Mouse (Mus musculus): ENCODE data around the gene Zfp319. TPM values are rescaled to one million over a fixed set of nuclear protein-coding genes. Genes with fewer than 3 reads are reported as not detected.

Zfp319 gene
- polyA plus RNA-seq, 1 experiment, result 3.9 TPM

- TF ChIP-seq POLR2A (IDR thresholded peaks at IDR 0.05; ENCODE audit: control insufficient read depth, low read depth, low read length) (no peak), CTCF (IDR thresholded peaks at IDR 0.05; ENCODE audit: control insufficient read depth, insufficient read depth, insufficient replicate concordance, low read depth, low read length) (no peak)
- no peak overlapping the region for H3K4me3 ChIP-seq (ENCODE audit: control insufficient read depth, low read depth, low read length)
- H3K27ac ChIP-seq (ENCODE audit: control insufficient read depth, insufficient read depth, low read depth, low read length), result no peak overlapping the region
- no peaks in the 10 kb centered on the region for H3K27me3 ChIP-seq (ENCODE audit: control insufficient read depth, insufficient read depth, low read length)
- no peaks in the 10 kb centered on the region for H3K36me3 ChIP-seq (ENCODE audit: control insufficient read depth, insufficient read depth, low read length)
- no peaks in the 10 kb centered on the region for H3K4me1 ChIP-seq (ENCODE audit: control insufficient read depth, insufficient read depth, low read length)
Observed at GRCm38 (mm10) chr8:95374429-95374828, 42.7 kb upstream of the Zfp319 start.

- TF ChIP-seq CTCF (IDR thresholded peaks at IDR 0.05; ENCODE audit: control insufficient read depth, insufficient read depth, insufficient replicate concordance, low read depth, low read length), result no peak
- no peak for TF ChIP-seq POLR2A (IDR thresholded peaks at IDR 0.05; ENCODE audit: control insufficient read depth, low read depth, low read length)
Observed at GRCm38 (mm10) chr8:95373389-95374002, 41.7 kb upstream of the Zfp319 start.

GRCm38 (mm10) chr8:95369581-95370326 lies 38.0 kb upstream of the Zfp319 start:
- no peak overlapping the region for H3K27ac ChIP-seq (ENCODE audit: control insufficient read depth, insufficient read depth, low read depth, low read length)
- no peaks in the 10 kb centered on the region for H3K36me3 ChIP-seq (ENCODE audit: control insufficient read depth, insufficient read depth, low read length)
- no peaks in the 10 kb centered on the region for H3K4me1 ChIP-seq (ENCODE audit: control insufficient read depth, insufficient read depth, low read length)
- TF ChIP-seq POLR2A (IDR thresholded peaks at IDR 0.05; ENCODE audit: control insufficient read depth, low read depth, low read length) (no peak), CTCF (IDR thresholded peaks at IDR 0.05; ENCODE audit: control insufficient read depth, insufficient read depth, insufficient replicate concordance, low read depth, low read length) (no peak)
- H3K4me3 ChIP-seq (ENCODE audit: control insufficient read depth, low read depth, low read length), result no peak overlapping the region
- no peaks in the 10 kb centered on the region for H3K27me3 ChIP-seq (ENCODE audit: control insufficient read depth, insufficient read depth, low read length)

More at GRCm38 (mm10) chr8:95373389-95374002, 41.7 kb upstream of the Zfp319 start:
- H3K4me1 ChIP-seq (ENCODE audit: control insufficient read depth, insufficient read depth, low read length), result no peaks in the 10 kb centered on the region
- H3K4me3 ChIP-seq (ENCODE audit: control insufficient read depth, low read depth, low read length), result no peak overlapping the region
- H3K27me3 ChIP-seq (ENCODE audit: control insufficient read depth, insufficient read depth, low read length), result no peaks in the 10 kb centered on the region
- no peaks in the 10 kb centered on the region for H3K36me3 ChIP-seq (ENCODE audit: control insufficient read depth, insufficient read depth, low read length)
- no peak overlapping the region for H3K27ac ChIP-seq (ENCODE audit: control insufficient read depth, insufficient read depth, low read depth, low read length)

- no peak for TF ChIP-seq POLR2A (IDR thresholded peaks at IDR 0.05; ENCODE audit: control insufficient read depth, low read depth, low read length)
- no peak overlapping the region for H3K4me3 ChIP-seq (ENCODE audit: control insufficient read depth, low read depth, low read length)
- H3K27ac ChIP-seq (ENCODE audit: control insufficient read depth, insufficient read depth, low read depth, low read length), result no peak overlapping the region
- H3K4me1 ChIP-seq (ENCODE audit: control insufficient read depth, insufficient read depth, low read length), result no peaks in the 10 kb centered on the region
- no peaks in the 10 kb centered on the region for H3K27me3 ChIP-seq (ENCODE audit: control insufficient read depth, insufficient read depth, low read length)
- H3K36me3 ChIP-seq (ENCODE audit: control insufficient read depth, insufficient read depth, low read length), result no peaks in the 10 kb centered on the region
Observed at GRCm38 (mm10) chr8:95363849-95364248, 32.1 kb upstream of the Zfp319 start.

GRCm38 (mm10) chr8:95362272-95362671 lies 30.5 kb upstream of the Zfp319 start:
- no peak overlapping the region for H3K4me3 ChIP-seq (ENCODE audit: control insufficient read depth, low read depth, low read length)
- no peaks in the 10 kb centered on the region for H3K4me1 ChIP-seq (ENCODE audit: control insufficient read depth, insufficient read depth, low read length)
- H3K36me3 ChIP-seq (ENCODE audit: control insufficient read depth, insufficient read depth, low read length), result no peaks in the 10 kb centered on the region
- no peaks in the 10 kb centered on the region for H3K27me3 ChIP-seq (ENCODE audit: control insufficient read depth, insufficient read depth, low read length)
- no peak overlapping the region for H3K27ac ChIP-seq (ENCODE audit: control insufficient read depth, insufficient read depth, low read depth, low read length)
- TF ChIP-seq POLR2A (IDR thresholded peaks at IDR 0.05; ENCODE audit: control insufficient read depth, low read depth, low read length) (no peak), CTCF (IDR thresholded peaks at IDR 0.05; ENCODE audit: control insufficient read depth, insufficient read depth, insufficient replicate concordance, low read depth, low read length) (no peak)

DNA sequence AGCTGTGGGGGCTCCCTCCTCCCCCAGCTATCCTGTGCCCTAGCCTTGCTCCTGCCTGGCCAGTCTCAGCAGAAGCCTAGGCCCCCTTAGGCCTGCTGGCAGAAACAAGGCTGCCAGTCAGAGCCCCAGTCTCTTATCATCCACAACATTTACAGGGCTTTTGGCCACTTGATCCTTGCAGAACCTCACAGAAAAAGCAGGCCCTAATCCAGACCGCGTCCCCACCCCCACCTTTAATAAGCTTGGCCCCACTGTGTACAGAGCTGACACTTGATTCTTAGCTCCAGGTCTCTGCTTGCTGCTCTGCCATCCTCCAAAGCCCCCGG lies 29.2 kb upstream of the Zfp319 start:
- Histone ChIP-seq H3K4me3 (ENCODE audit: control insufficient read depth, low read depth, low read length) (no peak overlapping the region), H3K27me3 (ENCODE audit: control insufficient read depth, insufficient read depth, low read length) (no peaks in the 10 kb centered on the region), H3K36me3 (ENCODE audit: control insufficient read depth, insufficient read depth, low read length) (no peaks in the 10 kb centered on the region), H3K27ac (ENCODE audit: control insufficient read depth, insufficient read depth, low read depth, low read length) (no peak overlapping the region), H3K4me1 (ENCODE audit: control insufficient read depth, insufficient read depth, low read length) (no peaks in the 10 kb centered on the region)
- TF ChIP-seq POLR2A (IDR thresholded peaks at IDR 0.05; ENCODE audit: control insufficient read depth, low read depth, low read length) (no peak), CTCF (IDR thresholded peaks at IDR 0.05; ENCODE audit: control insufficient read depth, insufficient read depth, insufficient replicate concordance, low read depth, low read length) (no peak)

GRCm38 (mm10) chr8:95360181-95361015 lies 28.6 kb upstream of the Zfp319 start:
- Histone ChIP-seq H3K4me3 (ENCODE audit: control insufficient read depth, low read depth, low read length) (no peak overlapping the region), H3K4me1 (ENCODE audit: control insufficient read depth, insufficient read depth, low read length) (no peaks in the 10 kb centered on the region), H3K27ac (ENCODE audit: control insufficient read depth, insufficient read depth, low read depth, low read length) (no peak overlapping the region), H3K36me3 (ENCODE audit: control insufficient read depth, insufficient read depth, low read length) (no peaks in the 10 kb centered on the region), H3K27me3 (ENCODE audit: control insufficient read depth, insufficient read depth, low read length) (no peaks in the 10 kb centered on the region)
- TF ChIP-seq POLR2A (IDR thresholded peaks at IDR 0.05; ENCODE audit: control insufficient read depth, low read depth, low read length), result no peak
- no peak for TF ChIP-seq CTCF (IDR thresholded peaks at IDR 0.05; ENCODE audit: control insufficient read depth, insufficient read depth, insufficient replicate concordance, low read depth, low read length)
